Mouse (Mus musculus): Measurements from ENCODE around the gene Fkbp7. TPM values are rescaled to one million over a fixed set of nuclear protein-coding genes. Genes with fewer than 3 reads are reported as not detected.

Fkbp7 gene
- polyA plus RNA-seq, 1 experiment from 2014 or later = 66.4 TPM

DNA sequence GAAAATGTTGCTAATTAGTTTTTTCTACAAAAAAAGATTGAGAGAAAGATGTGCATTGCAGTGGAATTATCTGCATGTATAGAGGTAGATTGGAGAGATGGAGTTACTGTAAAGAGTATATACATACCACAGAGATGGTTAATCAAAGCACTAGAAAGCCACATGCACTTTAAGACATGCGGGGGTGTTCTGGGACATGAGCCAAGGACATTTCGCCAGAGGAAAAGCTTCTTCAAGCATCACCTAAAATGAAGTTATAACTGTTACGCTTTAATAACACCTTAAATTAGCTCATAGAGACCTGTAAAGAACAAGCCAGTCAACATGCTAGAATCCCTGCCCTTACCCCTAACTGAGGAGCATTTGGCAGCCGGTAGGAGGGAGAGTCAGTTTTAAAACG, 5.7 kb downstream of the Fkbp7 start:
- Histone ChIP-seq H3K36me3 (peaks cover 54% of the 10 kb centered on the region), H3K4me1 (replicated peaks) (peaks cover 8% of the 10 kb centered on the region), H3K27me3 (no peaks in the 10 kb centered on the region), H3K27ac (no peak overlapping the region), H3K9me3 (no peaks in the 10 kb centered on the region), H3K4me2 (no peak overlapping the region), H3K9ac (replicated peaks) (no peak overlapping the region), H3K4me3 (replicated peaks) (no peak overlapping the region)
- no peak for ATAC-seq (ENCODE audit: insufficient number of reproducible peaks, insufficient read depth, low FRiP score, low TSS enrichment, low read depth)
- WGBS = 81% methylated on average over 5 of the region's 5 CpGs

DNA sequence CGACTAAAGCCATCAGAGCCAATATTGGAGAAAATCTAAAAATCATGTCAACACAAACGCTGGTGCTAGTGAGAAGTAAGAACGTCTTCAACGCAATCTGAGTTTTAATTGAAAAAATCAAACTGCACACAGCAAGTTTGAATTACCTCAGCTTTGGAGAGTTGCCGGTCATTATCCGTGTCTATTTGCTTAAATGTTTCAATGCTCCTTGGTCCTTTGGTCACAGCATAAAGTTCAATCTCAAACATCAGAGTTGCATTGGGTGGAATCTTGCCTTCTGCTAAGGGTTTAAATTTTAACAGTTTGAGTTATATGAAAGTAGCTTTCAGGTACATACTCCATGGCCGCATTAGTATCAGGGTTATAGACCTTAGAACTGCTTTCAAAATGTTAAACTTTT, 7.4 kb downstream of the Fkbp7 start:
- no peak for ATAC-seq (ENCODE audit: insufficient number of reproducible peaks, insufficient read depth, low FRiP score, low TSS enrichment, low read depth)
- Histone ChIP-seq H3K9me3 (no peaks in the 10 kb centered on the region), H3K4me2 (no peak overlapping the region), H3K36me3 (peaks cover 63% of the 10 kb centered on the region), H3K9ac (replicated peaks) (no peak overlapping the region), H3K4me3 (replicated peaks) (no peak overlapping the region), H3K4me1 (replicated peaks) (no peaks in the 10 kb centered on the region), H3K27me3 (no peaks in the 10 kb centered on the region), H3K27ac (no peak overlapping the region)
- 95% methylated on average over 7 of the region's 7 CpGs for WGBS

DNA sequence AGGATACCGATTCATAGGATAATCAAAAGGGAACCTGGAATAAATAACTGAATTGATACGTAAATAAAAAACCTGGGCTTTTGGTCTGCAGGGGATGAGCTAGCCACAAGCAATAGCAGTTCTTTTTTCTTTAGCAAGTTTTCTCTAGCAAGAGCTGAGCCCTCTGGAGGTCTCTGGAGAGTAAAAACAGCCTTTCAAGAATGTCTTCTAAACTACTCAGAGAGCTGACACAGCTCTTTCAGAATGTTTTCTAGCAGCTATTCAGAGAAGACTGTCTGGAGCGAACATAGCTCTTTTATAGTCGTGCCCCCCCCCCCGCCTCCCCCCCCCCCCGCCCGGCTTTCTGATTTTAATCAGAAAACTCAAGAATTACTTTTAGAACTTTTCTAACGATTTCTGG, 13.5 kb downstream of the Fkbp7 start:
- H3K4me3 ChIP-seq (replicated peaks) = no peak overlapping the region
- no peak overlapping the region for H3K4me2 ChIP-seq
- H3K36me3 ChIP-seq = peaks cover 30% of the 10 kb centered on the region
- 0 out of 2 replicates have a peak, but pooled peaks cover 8% of the 10 kb centered on the region for H3K4me1 ChIP-seq (replicated peaks)
- H3K9ac ChIP-seq (replicated peaks) = no peak overlapping the region
- 52% methylated on average over 7 of the region's 8 CpGs for WGBS
- ATAC-seq (ENCODE audit: insufficient number of reproducible peaks, insufficient read depth, low FRiP score, low TSS enrichment, low read depth) = no peak
- no peak overlapping the region for H3K27ac ChIP-seq
- no peaks in the 10 kb centered on the region for H3K9me3 ChIP-seq
- H3K27me3 ChIP-seq = no peaks in the 10 kb centered on the region

DNA sequence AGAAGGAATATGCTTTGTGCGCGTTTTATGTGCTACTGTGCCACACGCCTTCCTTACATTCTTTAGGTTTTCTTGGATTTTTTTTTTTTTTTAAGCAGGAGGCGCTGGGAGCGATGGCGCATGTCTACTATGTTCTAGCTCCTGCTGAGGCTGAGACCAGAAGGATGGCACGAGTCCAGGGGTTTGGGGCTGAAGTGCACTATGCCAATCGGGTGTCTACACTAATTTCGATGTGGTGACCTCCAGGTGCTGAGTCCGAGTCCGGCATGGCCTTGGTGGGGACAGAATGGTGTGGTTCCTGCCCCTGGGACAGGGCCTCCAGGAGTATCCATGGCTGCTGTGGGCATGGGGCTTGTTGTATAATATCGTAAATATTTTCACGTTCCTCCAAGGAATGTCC, 14.4 kb downstream of the Fkbp7 start:
- no peak overlapping the region for H3K4me2 ChIP-seq

DNA sequence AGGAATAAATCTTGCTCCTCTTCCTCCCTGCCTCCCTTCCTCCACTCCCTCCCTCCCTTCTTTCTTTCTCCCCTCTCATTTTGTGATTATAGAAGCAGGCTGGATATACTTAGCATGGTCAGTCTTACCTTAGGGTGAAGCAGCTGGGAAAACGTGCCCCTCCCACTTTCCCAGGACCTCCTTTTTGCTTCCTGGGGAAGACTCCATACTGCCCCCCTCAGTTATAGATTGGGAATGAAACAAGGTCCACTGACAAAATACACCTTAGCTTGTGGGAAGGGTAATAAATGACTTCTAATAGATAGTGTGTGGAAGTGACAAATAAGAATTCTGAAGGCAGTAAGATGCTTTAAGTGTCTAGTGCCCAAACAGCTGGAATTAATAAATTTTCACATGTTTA, 16.9 kb downstream of the Fkbp7 start:
- Histone ChIP-seq H3K27me3 (no peaks in the 10 kb centered on the region), H3K4me2 (no peak overlapping the region), H3K9me3 (no peaks in the 10 kb centered on the region), H3K4me1 (replicated peaks) (0 out of 2 replicates have a peak, but pooled peaks cover 8% of the 10 kb centered on the region), H3K27ac (no peak overlapping the region), H3K4me3 (replicated peaks) (no peak overlapping the region), H3K9ac (replicated peaks) (no peak overlapping the region), H3K36me3 (no peaks in the 10 kb centered on the region)
- 8% methylated on average over 1 of the region's 1 CpGs for WGBS
- no peak for ATAC-seq (ENCODE audit: insufficient number of reproducible peaks, insufficient read depth, low FRiP score, low TSS enrichment, low read depth)

More for the DNA sequence above, 14.4 kb downstream of the Fkbp7 start:
- no peak for ATAC-seq (ENCODE audit: insufficient number of reproducible peaks, insufficient read depth, low FRiP score, low TSS enrichment, low read depth)
- Histone ChIP-seq H3K4me3 (replicated peaks) (no peak overlapping the region), H3K9ac (replicated peaks) (no peak overlapping the region), H3K36me3 (peaks cover 22% of the 10 kb centered on the region), H3K9me3 (no peaks in the 10 kb centered on the region), H3K4me1 (replicated peaks) (0 out of 2 replicates have a peak, but pooled peaks cover 8% of the 10 kb centered on the region), H3K27me3 (no peaks in the 10 kb centered on the region), H3K27ac (no peak overlapping the region)
- WGBS = 79% methylated on average over 13 of the region's 13 CpGs

DNA sequence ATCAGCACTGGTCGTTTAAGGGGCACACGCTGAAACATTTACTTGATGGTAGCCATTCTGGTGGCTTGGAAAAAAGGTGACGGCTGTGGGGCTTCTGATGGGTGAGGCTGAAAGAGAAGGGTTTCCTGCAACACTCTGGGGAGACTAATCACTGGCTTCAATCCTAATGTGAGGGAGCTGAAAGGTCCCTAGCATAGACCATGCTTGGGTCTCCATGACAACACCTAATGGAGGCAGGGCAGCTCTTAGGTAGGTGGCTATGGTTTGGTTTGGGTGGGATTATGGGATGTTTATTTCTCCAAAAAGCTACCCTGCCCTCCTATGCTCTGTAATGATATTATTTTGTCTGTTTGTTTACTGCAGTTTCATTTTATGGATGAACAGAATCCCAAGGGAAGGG, 17.5 kb downstream of the Fkbp7 start:
- no peak overlapping the region for H3K27ac ChIP-seq
- no peak overlapping the region for H3K9ac ChIP-seq (replicated peaks)
- ATAC-seq (ENCODE audit: insufficient number of reproducible peaks, insufficient read depth, low FRiP score, low TSS enrichment, low read depth) = no peak
- no peaks in the 10 kb centered on the region for H3K27me3 ChIP-seq
- H3K9me3 ChIP-seq = no peaks in the 10 kb centered on the region
- no peaks in the 10 kb centered on the region for H3K36me3 ChIP-seq
- H3K4me2 ChIP-seq = no peak overlapping the region
- 80% methylated on average over 3 of the region's 3 CpGs for WGBS
- 0 out of 2 replicates have a peak, but pooled peaks cover 8% of the 10 kb centered on the region for H3K4me1 ChIP-seq (replicated peaks)
- H3K4me3 ChIP-seq (replicated peaks) = no peak overlapping the region

DNA sequence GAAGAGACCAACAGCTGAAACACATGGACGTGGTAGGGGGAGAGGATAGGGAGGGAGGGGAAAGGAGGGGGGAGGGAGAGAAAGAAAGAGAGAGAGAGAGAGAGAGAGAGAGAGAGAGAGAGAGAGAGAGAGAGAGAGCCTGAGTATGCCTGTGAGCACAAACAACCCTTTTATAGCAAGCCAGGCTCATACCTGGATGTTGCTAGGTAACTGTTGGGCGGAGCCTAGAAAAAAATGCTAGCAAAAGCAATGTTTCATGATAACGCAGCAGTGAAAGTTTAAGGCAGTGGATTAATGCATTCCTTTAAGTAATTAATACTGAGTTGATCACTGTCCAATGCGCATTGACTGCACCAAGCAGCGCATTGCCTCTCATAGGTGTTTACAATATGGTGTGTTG, 18.3 kb downstream of the Fkbp7 start:
- Histone ChIP-seq H3K27me3 (no peaks in the 10 kb centered on the region), H3K27ac (no peak overlapping the region), H3K4me3 (replicated peaks) (no peak overlapping the region), H3K9me3 (no peaks in the 10 kb centered on the region), H3K4me2 (no peak overlapping the region), H3K9ac (replicated peaks) (no peak overlapping the region), H3K36me3 (no peaks in the 10 kb centered on the region), H3K4me1 (replicated peaks) (0 out of 2 replicates have a peak, but pooled peaks cover 8% of the 10 kb centered on the region)
- no peak for ATAC-seq (ENCODE audit: insufficient number of reproducible peaks, insufficient read depth, low FRiP score, low TSS enrichment, low read depth)
- WGBS = 79% methylated on average over 5 of the region's 5 CpGs

DNA sequence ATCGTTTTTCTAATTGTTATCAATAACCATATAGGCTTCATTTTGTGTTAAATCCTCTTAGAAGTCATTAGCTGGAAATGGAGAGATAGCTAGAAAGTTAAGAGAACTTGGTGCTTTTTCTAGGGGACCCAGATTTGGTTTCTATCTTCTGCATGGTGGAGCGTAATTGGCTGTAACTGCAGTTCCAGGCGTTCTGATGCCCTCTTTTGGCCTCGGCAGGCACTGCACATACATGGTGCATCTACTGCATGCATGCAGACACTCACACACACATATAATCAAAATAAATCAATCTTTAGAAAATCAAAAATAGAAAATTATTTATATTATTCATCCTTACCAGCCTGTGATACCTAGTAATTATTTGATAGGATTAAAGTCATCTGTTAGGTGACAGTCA, 19.8 kb downstream of the Fkbp7 start:
- 94% methylated on average over 4 of the region's 4 CpGs for WGBS
- H3K4me1 ChIP-seq (replicated peaks) = 0 out of 2 replicates have a peak, but pooled peaks cover under 1% of the 10 kb centered on the region
- no peaks in the 10 kb centered on the region for H3K27me3 ChIP-seq
- H3K27ac ChIP-seq = no peak overlapping the region
- no peak overlapping the region for H3K4me3 ChIP-seq (replicated peaks)
- H3K36me3 ChIP-seq = no peaks in the 10 kb centered on the region
- no peaks in the 10 kb centered on the region for H3K9me3 ChIP-seq
- H3K9ac ChIP-seq (replicated peaks) = no peak overlapping the region
- ATAC-seq (ENCODE audit: insufficient number of reproducible peaks, insufficient read depth, low FRiP score, low TSS enrichment, low read depth) = no peak
- no peak overlapping the region for H3K4me2 ChIP-seq

DNA sequence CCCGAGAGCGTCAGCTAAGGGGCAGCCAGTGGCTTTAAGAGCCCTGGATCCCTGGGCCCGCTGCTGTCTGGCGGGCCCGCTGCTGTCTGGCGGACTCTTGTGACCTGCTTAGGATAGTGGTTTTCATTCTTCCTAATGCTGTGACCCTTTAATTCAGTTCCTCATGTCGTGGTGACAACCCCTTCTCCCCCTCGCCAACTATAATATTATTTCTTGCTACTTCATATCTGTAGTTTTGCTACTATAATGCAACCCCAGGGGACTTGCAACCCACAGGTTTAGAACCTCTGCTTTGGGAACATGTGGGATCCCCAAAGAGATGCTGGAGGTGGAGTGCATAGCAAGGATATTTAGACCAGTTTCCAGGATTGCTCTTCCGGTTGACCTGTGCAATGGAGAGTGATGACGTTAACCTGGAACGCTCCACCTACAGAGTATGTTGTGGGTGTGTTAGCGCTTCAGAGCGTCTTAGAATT, 24.2 kb downstream of the Fkbp7 start:
- WGBS = 32% methylated on average over 13 of the region's 13 CpGs

DNA sequence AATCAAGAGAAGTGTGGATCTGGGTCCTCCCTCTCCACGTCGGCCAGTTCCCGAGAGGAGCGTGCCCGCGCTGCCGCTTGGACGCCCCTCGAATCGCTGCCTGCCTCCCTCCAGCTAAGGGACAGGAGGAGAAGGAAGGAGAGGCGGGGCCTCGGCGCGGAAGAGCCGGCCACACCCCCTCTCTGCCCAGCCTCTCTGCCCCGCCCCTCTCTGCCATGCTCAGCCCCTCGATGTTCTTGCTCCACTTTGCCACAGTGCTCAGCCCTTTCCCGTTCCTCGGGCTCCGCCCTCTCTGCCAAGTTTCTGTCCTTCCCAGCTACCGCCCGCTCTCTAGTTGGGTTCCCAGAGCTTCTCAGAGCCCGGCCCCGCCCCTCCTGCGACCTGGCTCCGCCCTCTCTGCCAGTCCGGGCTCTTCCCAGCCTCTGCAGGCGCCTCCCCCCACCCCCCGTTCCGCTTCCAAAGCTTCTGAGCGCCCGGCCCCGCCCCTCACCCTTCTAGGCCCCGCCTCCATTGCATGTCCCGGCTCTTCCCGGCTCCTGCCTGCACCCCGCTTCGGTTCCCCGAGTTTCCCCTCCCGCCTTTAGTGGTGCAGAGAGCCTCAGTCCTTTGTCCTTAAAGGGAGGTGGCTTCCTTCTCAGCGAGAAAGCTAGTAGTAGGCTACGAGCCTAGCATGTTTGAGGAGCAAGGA, 24.9 kb downstream of the Fkbp7 start, which contains the start of the genes Prkra and Pjvk:
Gene Prkra, minus strand, starts transcription at position 133 of the 688 bp plus-strand sequence.
Gene Pjvk, plus strand, starts transcription at position 594 of the 688 bp plus-strand sequence.
- Histone ChIP-seq H3K9me3 (no peaks in the 10 kb centered on the region), H3K4me2 (peak within 1 kb of the TSS; percentile 69), H3K36me3 (peaks cover 14% of the 10 kb centered on the region), H3K4me1 (replicated peaks) (peaks cover 8% of the 10 kb centered on the region), H3K9ac (replicated peaks) (peak within 1 kb of the TSS; percentile 85), H3K27ac (peak within 1 kb of the TSS; percentile 91), H3K27me3 (no peaks in the 10 kb centered on the region), H3K4me3 (replicated peaks) (peak within 1 kb of the TSS; percentile 81)
- peak; percentile 99 for ATAC-seq (ENCODE audit: insufficient number of reproducible peaks, insufficient read depth, low FRiP score, low TSS enrichment, low read depth)
- under 1% methylated on average over 42 of the region's 42 CpGs for WGBS

More for the DNA sequence above, 24.2 kb downstream of the Fkbp7 start:
- no peaks in the 10 kb centered on the region for H3K9me3 ChIP-seq
- H3K4me3 ChIP-seq (replicated peaks) = peak overlapping the region; percentile 81
- peaks cover 8% of the 10 kb centered on the region; the same call in 1 of the 2 replicates for H3K36me3 ChIP-seq
- H3K9ac ChIP-seq (replicated peaks) = peak overlapping the region; percentile 55
- H3K27ac ChIP-seq = peak overlapping the region; percentile 91
- H3K27me3 ChIP-seq = no peaks in the 10 kb centered on the region
- H3K4me1 ChIP-seq (replicated peaks) = peaks cover 8% of the 10 kb centered on the region
- peak; percentile 40; the same call in 1 of the 2 replicates for ATAC-seq (ENCODE audit: insufficient number of reproducible peaks, insufficient read depth, low FRiP score, low TSS enrichment, low read depth)
- H3K4me2 ChIP-seq = peak overlapping the region; percentile 69

DNA sequence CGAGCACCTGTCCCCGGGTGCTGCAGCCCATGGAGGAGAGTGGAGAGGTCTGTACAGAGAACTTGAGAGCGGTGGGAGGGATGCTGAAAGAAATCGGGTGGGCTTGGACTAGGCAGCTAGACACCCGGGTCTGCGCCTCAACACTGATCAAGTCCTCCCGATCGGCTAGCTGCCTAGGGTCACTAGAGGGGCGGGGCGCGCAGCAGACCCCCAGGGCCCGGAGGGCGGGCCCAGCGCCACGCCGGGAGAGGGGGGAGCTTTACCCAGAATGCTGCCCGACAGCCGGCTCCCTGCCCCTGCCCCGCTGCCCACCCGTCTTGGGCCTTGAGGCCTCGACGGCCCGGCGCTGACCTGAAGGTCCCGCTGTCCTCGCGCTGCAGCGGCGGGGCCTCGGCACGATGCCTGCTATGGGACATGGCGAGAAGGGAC, 25.5 kb downstream of the Fkbp7 start:
- Histone ChIP-seq H3K4me1 (replicated peaks) (peaks cover 8% of the 10 kb centered on the region), H3K4me2 (peak overlapping the region; percentile 69), H3K9me3 (no peaks in the 10 kb centered on the region), H3K9ac (replicated peaks) (peak overlapping the region; percentile 85), H3K4me3 (replicated peaks) (peak overlapping the region; percentile 81), H3K36me3 (peaks cover 20% of the 10 kb centered on the region), H3K27ac (peak overlapping the region; percentile 91), H3K27me3 (no peaks in the 10 kb centered on the region)
- 1% methylated on average over 32 of the region's 32 CpGs for WGBS
- ATAC-seq (ENCODE audit: insufficient number of reproducible peaks, insufficient read depth, low FRiP score, low TSS enrichment, low read depth) = peak; percentile 71
